Mouse (Mus musculus) naive thymus-derived CD4-positive, alpha-beta T cell, adult 5 months (primary cell): Measurements from ENCODE around the gene Defa30. TPM values are rescaled to one million over a fixed set of nuclear protein-coding genes. Genes with fewer than 3 reads are reported as not detected.

Experiments
- polyA plus RNA-seq: library from polyadenylated mRNA; unstranded; fragments of 100-300 nt; shearing (Covaris generic); gene quantifications from one replicate; pipeline ENCODE4 v1.2.1, GENCODE M21; 2017

The Defa30 gene
- not detected for polyA plus RNA-seq

GRCm38 (mm10) chr8:21134342-21134741 is at the start of gene Defa30:
Gene Defa30 (plus strand): TSS chr8:21134642.

GRCm38 (mm10) chr8:21095950-21096349 is 38.5 kb upstream of the Defa30 start, which contains the start of gene Gm14851:
Gene Gm14851 (minus strand): TSS chr8:21096050.

GRCm38 (mm10) chr8:21161977-21162376 is 27.5 kb downstream of the Defa30 start, which contains the start of gene Defa22:
Gene Defa22 (plus strand): TSS chr8:21162277.

Other genes starting within 250 kb of the Defa30 start
- gene Defb33, start 242.0 kb upstream of the Defa30 start, polyA plus RNA-seq: not detected
- not detected for gene Gm15056, start 232.0 kb upstream of the Defa30 start, polyA plus RNA-seq
- gene Gm6040, start 212.6 kb upstream of the Defa30 start, polyA plus RNA-seq: not detected
- gene AY761185, start 189.9 kb upstream of the Defa30 start, polyA plus RNA-seq: not detected
- not detected for gene Defa21, start 109.1 kb upstream of the Defa30 start, polyA plus RNA-seq
- gene Defa23, start 79.6 kb upstream of the Defa30 start, polyA plus RNA-seq: not detected
- gene Defa35, start 69.6 kb upstream of the Defa30 start, polyA plus RNA-seq: not detected
- gene Defa25, start 50.2 kb upstream of the Defa30 start, polyA plus RNA-seq: not detected
- gene Gm14851, start 38.6 kb upstream of the Defa30 start, polyA plus RNA-seq: not detected
- gene Defa22, start 27.6 kb downstream of the Defa30 start, polyA plus RNA-seq: not detected
- not detected for gene Defa31, start 57.0 kb downstream of the Defa30 start, polyA plus RNA-seq
- not detected for gene Gm15293, start 66.9 kb downstream of the Defa30 start, polyA plus RNA-seq
- not detected for gene Gm15292, start 115.1 kb downstream of the Defa30 start, polyA plus RNA-seq
- gene Defa27, start 180.9 kb downstream of the Defa30 start, polyA plus RNA-seq: not detected
- gene Defa29, start 192.4 kb downstream of the Defa30 start, polyA plus RNA-seq: not detected
- gene Defa2, start 243.9 kb downstream of the Defa30 start, polyA plus RNA-seq: not detected